Mouse (Mus musculus): ENCODE data around the gene Kcnb1.

The Kcnb1 gene

DNA sequence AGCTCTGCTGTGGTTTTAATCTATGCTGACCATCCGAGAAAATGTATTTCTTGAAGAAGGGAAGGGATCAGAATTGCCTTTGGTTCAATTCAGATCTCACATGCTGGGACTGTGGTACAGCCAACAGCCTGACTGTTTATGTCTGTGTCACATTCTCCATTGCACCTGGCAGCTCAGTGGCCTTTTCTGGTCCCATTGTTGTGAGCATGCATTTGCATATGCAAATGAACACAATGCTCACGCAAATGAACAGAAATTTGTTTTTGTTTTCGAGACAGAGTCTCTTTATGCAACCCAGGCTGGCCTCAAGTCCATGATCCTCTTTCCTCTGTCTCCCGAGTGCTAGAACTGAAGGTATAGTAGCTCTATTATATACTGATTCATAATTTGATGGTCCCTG lies 64.2 kb downstream of the Kcnb1 start:
- DNase-seq: no peak

DNA sequence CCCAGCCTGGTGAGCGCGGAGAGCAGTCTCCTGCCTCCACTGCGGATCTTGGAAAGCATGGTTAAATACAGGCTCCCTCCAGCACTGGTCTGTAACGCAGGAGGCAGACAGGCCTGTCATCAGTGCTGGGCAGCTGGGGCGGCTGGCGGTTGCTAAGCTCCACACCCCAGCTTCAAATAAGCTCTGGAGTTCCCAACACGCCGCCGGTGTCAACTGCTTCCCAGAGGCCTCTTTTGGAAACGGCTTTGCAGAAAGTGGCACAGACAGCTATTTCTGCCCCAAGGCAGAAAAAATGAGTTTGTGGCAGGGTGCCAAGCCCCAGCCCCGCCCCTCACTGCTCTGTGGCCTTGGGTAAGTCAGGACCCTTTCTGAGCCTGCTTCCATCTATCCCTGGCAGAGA lies 66.0 kb downstream of the Kcnb1 start:
- DNase-seq: peak; percentile 36 to 40

DNA sequence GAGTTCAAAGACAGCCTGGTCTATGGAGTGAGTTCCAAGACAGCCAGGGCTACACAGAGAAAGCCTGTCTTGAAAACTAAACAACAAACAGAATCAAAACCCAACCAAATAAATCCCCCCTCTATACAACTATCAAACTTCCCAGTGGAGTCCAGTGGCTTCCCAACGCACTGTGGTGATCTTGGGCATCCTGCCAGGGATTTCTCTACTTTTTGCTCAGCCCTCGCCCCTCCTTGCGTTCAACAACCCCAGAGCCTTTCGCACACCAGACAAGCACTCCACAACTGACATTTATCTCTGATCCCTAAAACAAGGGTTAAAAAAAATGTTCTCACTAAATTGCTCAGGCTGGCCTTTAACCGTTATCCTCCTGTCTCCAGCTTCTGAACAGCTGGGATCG lies 67.2 kb downstream of the Kcnb1 start:
- peak; percentile 34 to 42 for DNase-seq

DNA sequence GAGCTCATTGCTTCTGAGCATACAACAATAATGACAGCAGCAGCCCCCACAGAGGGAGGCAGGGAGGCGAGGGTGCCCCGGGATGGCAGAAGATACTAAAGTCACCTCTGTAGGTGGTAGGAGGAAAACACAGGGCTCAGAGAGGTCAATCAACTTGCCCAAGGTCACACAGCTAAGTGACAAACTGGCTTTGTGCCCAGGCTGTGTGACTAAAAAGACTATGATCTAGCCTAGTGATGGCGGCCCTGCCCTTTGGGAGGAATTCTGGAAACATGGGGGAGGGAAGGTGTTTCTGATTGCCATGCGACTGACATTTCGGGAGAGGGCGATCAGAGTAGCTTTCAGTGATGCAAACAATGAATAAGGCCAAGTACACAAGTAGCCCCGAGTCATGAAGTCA lies 68.0 kb downstream of the Kcnb1 start:
- DNase-seq: no peak

DNA sequence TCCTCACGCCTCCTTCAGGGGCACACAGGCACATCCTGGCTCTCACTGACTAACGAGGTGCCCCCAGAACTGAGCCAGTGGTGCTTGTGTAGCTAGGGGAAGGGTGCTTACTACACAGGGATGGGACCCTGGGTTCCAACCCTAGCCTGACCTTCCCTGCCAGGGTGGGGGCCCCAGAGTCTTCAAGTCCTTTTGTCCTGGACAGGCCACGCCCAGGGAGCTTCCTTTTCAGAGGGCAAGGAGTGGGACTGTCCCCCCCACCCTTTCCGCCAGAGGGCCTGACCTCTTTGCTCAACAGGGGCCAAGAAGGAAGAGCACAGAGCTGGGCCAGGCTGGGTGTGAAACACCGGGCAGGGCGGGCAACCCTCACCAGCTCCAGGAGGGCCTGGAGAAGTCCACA lies 68.7 kb downstream of the Kcnb1 start:
- DNase-seq: peak; percentile 63 to 77

DNA sequence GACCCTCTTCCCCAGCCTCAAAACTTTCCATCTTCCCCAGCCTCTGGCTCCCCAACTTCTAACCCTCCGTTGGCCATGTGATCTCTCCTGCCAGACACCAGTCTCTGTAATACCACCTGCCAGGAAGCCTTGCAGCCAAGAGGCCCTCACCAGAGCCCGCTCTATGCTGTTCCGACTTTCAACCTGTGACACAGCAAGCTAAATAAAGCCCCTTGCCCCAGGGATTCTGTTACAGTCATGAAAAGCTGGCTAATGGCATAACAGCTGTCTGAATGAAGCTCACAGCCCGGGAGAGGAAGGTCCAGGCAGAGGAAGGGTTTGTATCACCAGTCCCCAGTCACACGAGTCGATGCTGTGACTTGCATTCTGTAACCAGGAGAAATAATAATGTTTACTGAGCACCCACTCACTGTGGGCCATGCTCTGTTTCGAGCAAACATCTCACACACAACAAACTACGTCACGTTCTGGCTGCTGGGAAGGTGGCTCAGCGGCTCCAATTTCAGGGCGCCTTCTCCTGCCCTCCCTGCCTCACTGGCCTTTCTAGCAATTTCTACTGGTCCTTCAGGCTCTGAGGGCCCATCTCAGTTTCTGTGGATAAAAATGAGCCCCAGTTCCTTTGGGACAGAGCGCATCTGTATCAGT lies 69.6 kb downstream of the Kcnb1 start:
- no peak for DNase-seq

DNA sequence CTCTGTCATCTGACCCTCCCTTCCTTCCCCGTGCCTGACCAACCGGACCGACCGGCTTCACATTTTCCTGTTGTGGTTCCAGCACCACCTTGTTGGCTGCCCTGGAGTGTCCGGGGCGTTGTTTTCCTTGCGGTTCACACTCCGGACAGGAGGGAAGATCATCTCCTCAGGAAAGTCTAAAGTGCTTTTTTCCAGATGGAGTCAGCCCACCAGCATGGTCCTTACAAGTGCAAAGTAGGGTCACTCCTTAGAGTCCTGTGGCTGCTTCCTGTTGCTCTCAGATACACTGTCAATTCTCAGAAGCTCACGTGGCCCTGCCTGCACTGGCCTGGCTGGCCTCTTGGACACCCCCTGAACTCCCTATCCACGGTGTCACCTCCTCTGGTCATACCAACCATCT lies 71.9 kb downstream of the Kcnb1 start:
- DNase-seq: peak; percentile 34 to 66

DNA sequence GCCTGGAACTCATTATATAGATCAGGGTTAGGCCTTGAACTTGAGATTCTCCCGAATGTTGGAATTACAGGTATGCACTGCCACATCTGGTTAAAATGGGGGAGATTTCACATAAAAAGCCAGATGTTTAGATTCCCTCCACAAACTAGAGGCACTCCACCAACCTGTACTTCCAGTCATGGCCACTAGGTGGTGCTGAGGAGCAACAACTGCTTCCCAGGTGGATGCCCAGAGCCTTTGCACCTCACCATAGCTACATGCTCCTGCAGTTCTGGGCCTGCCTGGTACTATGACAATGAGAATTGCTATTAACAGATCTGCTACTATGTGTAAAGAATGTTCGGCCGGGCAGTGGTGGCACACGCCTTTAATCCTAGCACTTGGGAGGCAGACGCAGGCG lies 77.2 kb downstream of the Kcnb1 start:
- DNase-seq: peak; percentile 90 to 92

DNA sequence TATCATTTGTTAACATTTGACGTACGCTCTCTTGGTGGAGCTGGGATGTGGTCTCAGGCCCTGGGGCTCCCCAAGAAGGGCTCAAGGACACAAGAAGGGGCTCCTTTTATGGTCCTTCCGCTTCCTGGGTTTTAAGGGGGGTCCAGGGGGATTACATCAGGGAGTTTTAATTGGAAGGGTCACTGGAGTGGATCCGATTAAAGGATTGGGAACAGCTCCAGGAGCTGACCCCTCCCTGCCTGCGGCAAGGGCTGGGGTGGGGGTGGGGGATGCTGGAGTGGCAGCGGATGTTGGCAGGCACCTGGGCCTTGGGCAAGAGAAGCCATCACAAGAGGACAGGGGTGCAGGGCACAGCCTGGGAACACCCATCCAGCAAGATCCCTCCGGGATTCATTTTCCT lies 77.7 kb downstream of the Kcnb1 start:
- peak in 1 of 2 experiments; percentile 42 for DNase-seq

DNA sequence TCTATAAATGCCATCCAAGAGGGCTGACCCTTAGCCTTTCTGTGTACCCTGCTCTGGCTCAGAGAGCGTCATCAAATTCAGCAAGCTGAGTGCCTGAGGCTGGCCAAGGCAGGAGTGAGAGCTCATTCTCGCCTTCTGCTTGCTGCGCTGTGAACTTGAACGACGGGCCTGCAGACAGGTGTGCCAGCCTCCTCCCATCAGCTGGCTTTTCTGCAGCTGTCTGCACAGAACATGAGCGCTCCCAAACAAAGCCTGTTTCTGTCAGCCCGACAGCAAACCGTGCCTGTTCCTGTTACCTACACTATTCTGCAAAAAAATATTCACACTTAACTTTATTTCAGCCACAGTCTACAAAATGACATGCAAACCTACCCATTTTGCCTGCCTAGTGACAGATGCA lies 80.4 kb downstream of the Kcnb1 start:
- DNase-seq: no peak

DNA sequence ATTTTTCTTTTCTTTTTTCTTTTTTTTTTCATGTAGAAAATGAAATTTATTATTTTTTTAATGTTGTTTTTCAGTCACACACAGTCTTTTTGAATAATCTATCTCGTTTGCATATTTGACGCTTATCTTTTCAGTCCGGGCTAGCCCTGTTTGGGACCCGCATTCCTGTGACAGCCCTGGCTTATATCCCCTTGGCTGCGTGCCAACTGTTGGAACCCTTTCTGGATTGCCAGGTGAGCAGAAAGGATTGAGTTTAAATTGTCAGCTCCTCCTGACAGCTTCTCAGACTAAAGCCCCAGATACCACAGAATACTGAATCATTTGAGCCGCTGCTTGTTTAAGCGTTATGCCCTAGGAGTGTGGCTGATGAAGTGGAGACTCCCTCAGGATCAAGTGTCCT lies 86.4 kb downstream of the Kcnb1 start:
- peak; percentile 50 to 53 for DNase-seq

DNA sequence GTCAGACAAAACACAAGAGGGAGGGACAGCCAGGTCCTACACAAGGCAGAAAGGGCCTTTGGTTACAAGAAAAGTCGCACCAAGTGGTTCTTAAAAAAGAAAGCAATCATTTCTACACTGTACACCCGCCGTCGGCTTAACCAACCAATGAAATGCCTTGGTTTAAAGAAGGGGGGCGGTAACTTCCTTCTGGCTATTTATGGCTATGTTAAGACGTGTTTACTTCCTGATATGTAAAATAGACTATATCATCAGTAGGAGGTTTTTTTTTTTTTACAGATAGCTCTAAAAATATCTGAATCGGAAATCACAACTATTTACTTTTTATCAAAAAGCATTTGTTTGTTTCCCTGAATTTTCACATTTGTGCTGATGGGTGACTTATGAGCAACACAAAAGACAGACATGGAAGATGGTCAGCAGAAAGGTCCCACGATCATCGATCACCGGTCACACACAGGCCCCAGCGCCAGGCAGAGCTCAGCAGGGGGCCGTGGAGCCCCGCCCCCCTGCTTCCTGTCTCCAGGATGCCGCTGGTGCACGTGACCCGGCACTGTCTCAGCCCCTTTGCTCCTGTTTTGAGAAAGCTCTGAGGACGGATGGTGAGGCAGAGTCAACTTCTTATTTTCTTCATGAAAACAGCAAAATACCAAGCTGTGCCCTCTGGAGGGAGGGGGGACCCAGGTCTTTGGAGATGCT lies 88.1 kb downstream of the Kcnb1 start:
- peak; percentile 55 to 65 for DNase-seq

DNA sequence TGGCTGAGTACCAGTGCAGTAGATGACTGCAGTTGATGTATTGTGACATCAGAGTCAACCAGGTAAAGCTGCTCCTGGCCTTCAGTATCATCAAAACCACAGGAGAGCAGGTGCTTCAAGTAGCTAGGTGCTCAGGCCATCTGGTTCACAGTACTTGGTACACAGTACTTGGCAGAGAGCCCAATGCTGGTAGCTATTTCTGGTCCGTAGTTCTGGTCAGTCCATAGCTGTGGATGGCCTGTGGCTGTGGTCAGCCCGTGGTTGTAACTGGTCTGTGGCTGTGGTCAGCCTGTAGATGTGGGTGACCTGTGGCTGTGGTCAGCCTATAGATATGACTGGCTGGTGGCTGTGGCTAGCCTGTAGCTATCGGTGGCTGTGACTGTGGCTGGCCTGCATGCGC lies 95.3 kb downstream of the Kcnb1 start:
- DNase-seq: no peak

DNA sequence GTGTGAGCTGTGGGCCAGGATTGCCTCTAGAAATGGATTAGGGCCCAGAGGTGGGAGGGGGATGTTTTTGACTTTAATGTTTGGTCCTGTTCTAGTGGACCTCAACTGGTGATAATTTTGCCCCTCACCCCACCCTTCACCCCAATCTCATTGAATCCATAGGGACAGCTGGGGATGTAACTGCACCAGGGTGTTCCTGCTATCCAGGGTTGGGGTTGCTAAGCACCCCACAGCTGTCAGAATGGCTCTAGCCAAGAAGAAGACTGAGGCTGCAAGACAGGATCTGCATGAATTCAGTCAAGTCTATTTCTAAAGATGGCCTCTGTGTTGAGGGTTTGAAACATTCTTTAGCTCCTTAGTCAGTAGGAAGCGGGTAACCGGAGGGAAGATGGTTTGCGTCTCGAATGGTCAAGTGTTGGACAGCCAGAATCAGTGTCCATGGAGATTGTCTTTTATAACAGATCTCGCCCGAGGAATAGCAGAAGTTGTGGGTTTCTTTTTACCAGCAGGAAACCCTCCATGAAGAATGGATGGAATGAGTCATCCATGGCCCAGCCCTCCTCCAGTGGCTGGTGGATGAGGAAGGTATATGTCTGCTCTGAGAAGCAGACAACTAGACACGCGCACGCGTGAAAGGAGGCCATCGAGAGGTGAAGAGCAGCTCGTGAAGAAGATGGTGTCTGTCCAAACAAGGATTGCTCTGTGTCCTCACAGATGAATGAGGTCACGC lies 96.6 kb downstream of the Kcnb1 start:
- DNase-seq: no peak

DNA sequence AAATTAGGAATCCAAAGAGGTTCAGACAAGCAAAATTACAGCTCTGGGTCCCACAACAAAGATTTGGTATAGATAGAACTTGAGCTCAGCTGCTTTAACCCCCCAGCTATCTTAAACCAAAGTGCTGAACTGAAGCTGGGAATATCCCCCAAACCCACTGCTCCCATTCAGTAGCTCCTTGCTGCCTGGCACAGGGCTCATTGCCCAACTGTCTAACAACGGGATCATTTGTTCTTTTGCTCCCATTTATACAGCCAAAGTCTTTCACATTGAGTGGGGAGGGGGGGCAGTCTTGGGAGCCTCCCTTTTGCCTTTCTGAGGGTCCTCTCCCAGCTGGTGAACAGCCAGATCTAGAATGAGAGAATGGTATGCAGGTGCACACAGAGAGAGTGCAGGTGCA lies 99.7 kb downstream of the Kcnb1 start:
- no peak for DNase-seq

DNA sequence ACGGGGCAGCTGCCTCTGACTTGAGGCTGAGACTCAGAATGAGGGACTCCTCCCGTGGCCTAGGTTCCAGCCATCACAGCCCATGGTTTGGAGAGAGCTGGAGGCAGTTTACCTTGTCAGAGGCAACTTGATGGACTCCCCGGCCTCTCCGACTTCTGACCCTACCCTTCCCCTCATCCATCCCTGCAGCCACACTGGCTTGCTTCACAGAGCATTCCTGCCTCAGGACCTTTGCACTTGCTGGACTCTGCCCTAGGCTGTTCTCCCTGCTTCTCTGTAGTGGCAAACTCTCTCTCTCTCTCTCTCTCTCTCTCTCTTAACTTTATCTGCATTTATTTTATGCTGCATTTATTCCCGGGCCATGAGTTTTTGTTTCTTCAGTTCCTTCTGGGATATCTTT lies 103.1 kb downstream of the Kcnb1 start:
- DNase-seq: no peak

DNA sequence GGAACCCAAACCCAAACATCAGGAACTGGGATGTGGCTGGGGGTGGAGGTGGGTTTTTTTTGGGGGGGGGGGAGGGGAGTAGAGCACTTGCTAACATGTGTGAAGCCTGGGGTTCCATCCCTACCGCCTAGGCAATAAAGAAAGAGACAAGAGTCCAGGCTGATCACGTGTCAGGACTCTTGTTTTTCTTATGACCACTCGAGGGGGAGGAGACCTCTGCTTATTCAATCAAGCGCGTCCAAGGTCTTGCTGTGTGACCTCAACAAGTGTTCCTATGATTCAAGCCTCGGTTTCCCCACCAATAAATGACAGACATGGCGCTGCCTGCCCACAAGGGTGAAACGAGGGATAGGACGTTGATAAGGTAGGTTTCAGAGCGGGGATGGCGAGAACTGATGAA lies 103.9 kb downstream of the Kcnb1 start:
- DNase-seq: no peak

DNA sequence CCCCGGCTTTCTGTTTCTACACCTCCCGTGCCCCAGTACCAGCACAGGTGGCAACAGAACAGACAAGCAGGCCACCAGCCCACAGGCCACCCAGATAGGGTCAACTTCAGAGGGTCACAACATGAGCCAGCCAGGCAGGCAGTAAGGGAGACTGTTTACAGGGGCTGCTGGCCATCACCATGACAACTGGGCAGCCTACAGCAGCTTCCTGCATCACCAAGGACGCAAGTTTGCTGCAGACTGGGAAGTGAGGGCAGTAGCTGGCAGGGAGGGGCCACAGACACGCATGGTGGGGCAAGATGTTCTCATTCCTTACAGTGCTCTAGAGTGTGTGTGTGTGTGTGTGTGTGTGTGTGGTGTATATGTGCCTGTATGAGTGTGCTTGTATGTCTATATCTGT lies 108.3 kb downstream of the Kcnb1 start:
- peak; percentile 44 to 62 for DNase-seq

DNA sequence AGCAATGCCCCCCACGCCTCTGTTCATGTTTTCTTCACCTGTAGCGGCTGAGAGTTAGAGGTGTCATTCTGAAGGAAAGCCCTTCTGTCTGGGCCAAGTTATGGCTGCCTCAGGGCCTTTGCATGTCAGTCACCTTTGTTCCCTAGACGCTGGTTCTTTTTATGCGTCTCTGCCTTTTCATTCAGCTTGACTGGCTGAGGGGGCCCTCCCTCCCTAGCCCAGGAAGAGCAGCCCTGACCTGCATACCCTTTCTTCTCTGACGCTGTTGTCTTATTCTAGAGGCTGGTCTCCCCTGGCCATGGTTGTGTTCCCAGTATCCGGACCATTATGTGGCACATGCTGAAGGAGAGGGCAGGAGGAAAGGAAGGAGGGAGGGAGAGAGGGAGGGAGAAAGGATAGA lies 108.8 kb downstream of the Kcnb1 start:
- no peak for DNase-seq

DNA sequence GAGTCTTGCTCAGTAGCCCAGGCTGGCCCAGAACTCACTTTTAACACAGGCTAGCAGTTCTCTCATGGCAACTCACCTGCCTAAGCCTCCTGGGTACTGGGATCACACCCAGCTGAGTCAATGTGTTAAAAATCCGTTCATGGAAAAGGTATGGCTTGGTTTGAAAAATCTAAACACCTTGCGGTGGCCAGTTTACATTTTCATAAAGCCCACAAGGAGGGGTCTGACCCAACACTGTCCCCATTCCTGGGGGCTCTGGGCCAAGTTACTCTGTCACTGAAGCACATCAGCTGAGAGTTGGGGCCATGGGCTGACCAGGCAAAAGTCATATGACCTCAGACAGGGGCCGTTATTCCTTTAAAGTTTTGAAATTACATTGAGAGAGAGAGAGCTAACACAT lies 109.6 kb downstream of the Kcnb1 start:
- no peak for DNase-seq

DNA sequence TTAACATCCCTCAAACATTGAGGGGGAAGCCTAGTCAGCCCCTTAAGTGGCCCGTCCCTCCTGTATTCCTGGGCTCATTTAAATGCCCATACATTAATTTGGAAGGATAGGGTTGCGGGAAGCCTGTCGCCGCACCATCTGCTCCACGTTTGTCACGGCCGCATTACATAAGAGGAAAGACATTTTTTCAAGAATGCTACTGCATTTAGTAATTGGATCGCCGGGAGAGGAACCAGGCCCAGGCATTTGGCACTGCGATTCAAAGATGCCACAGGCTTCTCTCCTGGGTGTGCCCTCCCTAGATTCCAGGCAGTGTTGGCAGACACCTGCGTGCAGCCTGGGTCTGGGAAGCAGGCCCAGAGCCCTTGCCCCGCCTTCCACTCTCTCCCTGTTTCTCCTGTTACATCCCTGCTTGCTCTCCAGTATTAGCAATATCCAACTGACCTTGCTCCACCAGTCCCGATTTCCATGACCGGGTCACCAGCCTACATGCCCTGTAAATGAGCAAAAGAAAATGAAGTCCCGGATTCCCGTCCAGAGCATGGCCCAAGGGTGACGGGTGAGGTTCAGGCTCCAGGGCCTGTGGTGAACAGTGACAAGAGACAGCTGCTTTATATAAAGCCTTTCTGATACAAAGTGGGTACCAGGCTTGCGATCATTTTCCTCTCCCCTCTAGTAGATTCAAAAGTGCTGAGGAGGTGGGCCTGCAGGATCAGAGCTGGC lies 110.3 kb downstream of the Kcnb1 start:
- DNase-seq: peak in 1 of 2 experiments; percentile 21

DNA sequence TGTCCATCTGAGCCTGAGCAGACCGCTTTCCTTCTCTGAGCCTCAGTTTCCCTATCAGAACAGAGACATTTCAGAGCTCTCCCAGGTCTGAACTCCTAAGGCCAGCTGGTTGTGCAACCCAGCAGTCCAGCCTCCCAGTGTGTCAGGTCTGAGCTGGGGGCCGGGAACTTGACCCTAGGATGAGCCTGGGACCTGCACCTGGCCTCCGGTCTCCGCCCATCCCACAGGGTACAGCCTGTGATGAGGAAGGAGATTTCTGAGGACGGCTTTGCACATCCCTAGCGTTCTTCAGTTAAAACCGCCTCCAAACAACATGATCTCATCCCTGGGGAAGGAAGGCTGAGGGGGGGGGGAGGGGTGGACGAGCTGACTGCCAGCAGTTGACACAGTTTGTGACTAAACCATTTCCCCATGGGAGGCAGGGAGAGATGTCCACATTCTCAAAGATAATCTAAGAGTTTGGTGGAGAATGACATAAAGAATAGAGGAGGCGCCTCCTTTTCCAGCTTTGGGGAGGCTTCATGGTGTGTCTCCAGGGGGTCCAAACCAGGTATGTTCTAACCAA lies 110.9 kb downstream of the Kcnb1 start:
- DNase-seq: no peak

DNA sequence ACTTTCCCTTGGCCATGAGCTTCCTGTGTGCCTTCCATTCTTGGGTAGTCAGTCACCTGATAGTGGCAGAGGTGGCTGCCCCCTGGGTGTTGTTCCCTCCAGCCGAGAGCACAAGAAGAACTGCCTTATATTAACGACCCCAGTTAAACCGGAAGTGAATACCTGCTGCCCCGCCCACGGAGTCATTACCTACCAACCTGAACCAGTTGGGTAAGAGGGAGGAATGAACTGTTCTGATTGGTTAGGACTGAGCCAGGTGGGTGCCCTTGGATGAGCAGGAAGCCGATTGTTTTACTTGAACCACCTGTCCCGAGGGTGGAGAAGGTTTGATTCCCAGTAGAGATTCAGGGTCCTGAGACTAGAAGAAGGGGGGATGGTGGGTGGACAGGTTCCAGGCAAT lies 111.5 kb downstream of the Kcnb1 start:
- DNase-seq: peak in 1 of 2 experiments; percentile 37

Data from kidney, postnatal 4 days (tissue).